Mouse (Mus musculus) midbrain, postnatal 0 days (tissue): ENCODE data around the gene Ly6g6d. TPM values are rescaled to one million over a fixed set of nuclear protein-coding genes. Genes with fewer than 3 reads are reported as not detected.
A peak's percentile ranks its signal among the peaks of the same experiment; 100 is the strongest.

Experiments
- ATAC-seq: fragments of 200-750 bp; cut with Nextera tagmentation; 2 replicates; pipeline ENCODE4 v1.8.0; 2017; ENCODE audit warnings: moderate number of reproducible peaks, mild to moderate bottlenecking, moderate TSS enrichment, moderate library complexity; ENCODE audit not compliant: low FRiP score
- DNase-seq: peaks from one replicate; pipeline ENCODE4 v3.0.0-alpha.2; 2015; ENCODE audit warnings: low spot score
- H3K27ac ChIP-seq: fragments of 300-500 bp; sonication (generic); 2 replicates; pipeline ENCODE4 v1.5.1; 2014; ENCODE audit warnings: low read depth, mild to moderate bottlenecking, low read length, mixed read lengths
- H3K27me3 ChIP-seq: fragments of 300-500 bp; sonication (generic); 2 replicates; pipeline ENCODE4 v1.6.1; 2014; ENCODE audit warnings: low read length, control low read depth, mixed read lengths; ENCODE audit not compliant: insufficient read depth
- H3K36me3 ChIP-seq: fragments of 300-500 bp; sonication (generic); 2 replicates; pipeline ENCODE4 v1.6.1; 2014; ENCODE audit warnings: low read length, control low read depth, mixed read lengths; ENCODE audit not compliant: insufficient read depth
- H3K4me1 ChIP-seq: fragments of 300-500 bp; sonication (generic); 2 replicates; pipeline ENCODE4 v1.6.1; 2014; ENCODE audit warnings: mild to moderate bottlenecking, control low read depth, antibody characterized with exemption, low read length, mixed read lengths; ENCODE audit not compliant: insufficient read depth
- H3K4me2 ChIP-seq: fragments of 300-500 bp; sonication (generic); 2 replicates; pipeline ENCODE4 v1.6.1; 2014; ENCODE audit warnings: low read depth, mild to moderate bottlenecking, low read length, mixed read lengths; ENCODE audit not compliant: poor library complexity, severe bottlenecking
- H3K4me3 ChIP-seq: fragments of 300-500 bp; sonication (generic); 2 replicates; pipeline ENCODE4 v1.5.1; 2014; ENCODE audit warnings: low read depth, mild to moderate bottlenecking, low read length, moderate library complexity
- H3K9ac ChIP-seq: fragments of 300-500 bp; sonication (generic); replicated peaks from 2 replicates; pipeline ENCODE4 v1.6.1; 2014; ENCODE audit warnings: mild to moderate bottlenecking, low read length, moderate library complexity, mixed read lengths; ENCODE audit not compliant: poor library complexity, severe bottlenecking
- H3K9me3 ChIP-seq: fragments of 300-500 bp; sonication (generic); 2 replicates; pipeline ENCODE4 v1.6.1; 2016; ENCODE audit warnings: low read length, control low read depth
- CTCF ChIP-seq: IDR thresholded peaks from 2 replicates; pipeline ENCODE4 v1.5.1; 2016; ENCODE audit warnings: antibody characterized with exemption, mild to moderate bottlenecking
- WGBS: fragments of 180-500 bp; shearing (Covaris S2); extraction: QIAGEN DNeasy Blood & Tissue Kit; methylation state at CpG from one replicate; pipeline ENCODE4 v1.1.7; 2014; 5-methylcytosine and 5-hydroxymethylcytosine counted together
- polyA plus RNA-seq: library from polyadenylated mRNA; unstranded; fragments of >200 nt; fragmentation: Nextera tagmentation; extraction: Ambion mirVana; gene quantifications from 2 replicates; pipeline ENCODE4 v1.2.1, GENCODE M21; 2015
- total RNA-seq: library from RNA; depleted of rRNA; stranded (reverse); fragments of >200 nt; gene quantifications from 2 replicates; pipeline ENCODE4 v1.2.3, GENCODE M21; 2014

Gene Ly6g6d
- total and polyA plus RNA-seq, 2 experiments from 2014 or later, result 1.1 TPM; not detected in 1

GRCm38 (mm10) chr17:35083929-35084497, 6.1 kb upstream of the Ly6g6d start:
- 72% methylated on average over 3 of the region's 3 CpGs for WGBS

GRCm38 (mm10) chr17:35082841-35083576, 5.1 kb upstream of the Ly6g6d start:
- no peak overlapping the region for H3K4me3 ChIP-seq
- H3K27me3 ChIP-seq, result no peaks in the 10 kb centered on the region
- H3K36me3 ChIP-seq, result no peaks in the 10 kb centered on the region
- no peak overlapping the region for H3K4me2 ChIP-seq
- 87% methylated on average over 16 of the region's 16 CpGs for WGBS
- H3K9ac ChIP-seq, result no peak overlapping the region
- no peaks in the 10 kb centered on the region for H3K4me1 ChIP-seq
- TF ChIP-seq CTCF, result no peak
- DNase-seq (no peak), ATAC-seq (no peak)
- no peak overlapping the region for H3K27ac ChIP-seq
- no peaks in the 10 kb centered on the region for H3K9me3 ChIP-seq

More at GRCm38 (mm10) chr17:35083929-35084497, 6.1 kb upstream of the Ly6g6d start:
- H3K9me3 ChIP-seq, result no peaks in the 10 kb centered on the region
- no peak for DNase-seq
- no peak overlapping the region for H3K27ac ChIP-seq
- no peak overlapping the region for H3K4me3 ChIP-seq
- H3K9ac ChIP-seq, result no peak overlapping the region
- H3K4me2 ChIP-seq, result no peak overlapping the region
- no peaks in the 10 kb centered on the region for H3K36me3 ChIP-seq
- no peak for TF ChIP-seq CTCF
- H3K27me3 ChIP-seq, result no peaks in the 10 kb centered on the region
- ATAC-seq, result no peak
- no peaks in the 10 kb centered on the region for H3K4me1 ChIP-seq

- TF ChIP-seq CTCF, result no peak
- H3K9ac ChIP-seq, result no peak overlapping the region
- H3K4me3 ChIP-seq, result no peak overlapping the region
- DNase-seq (no peak), ATAC-seq (no peak)
- H3K4me1 ChIP-seq, result no peaks in the 10 kb centered on the region
- no peak overlapping the region for H3K27ac ChIP-seq
- WGBS, result 81% methylated on average over 4 of the region's 4 CpGs
- no peaks in the 10 kb centered on the region for H3K9me3 ChIP-seq
- no peaks in the 10 kb centered on the region for H3K36me3 ChIP-seq
- H3K27me3 ChIP-seq, result no peaks in the 10 kb centered on the region
- H3K4me2 ChIP-seq, result no peak overlapping the region
Measured at GRCm38 (mm10) chr17:35080710-35081109, 2.8 kb upstream of the Ly6g6d start.

GRCm38 (mm10) chr17:35080248-35080647, 2.4 kb upstream of the Ly6g6d start:
- Histone ChIP-seq H3K36me3 (no peaks in the 10 kb centered on the region), H3K27me3 (no peaks in the 10 kb centered on the region), H3K27ac (no peak overlapping the region), H3K9ac (no peak overlapping the region), H3K4me1 (no peaks in the 10 kb centered on the region), H3K4me3 (no peak overlapping the region), H3K9me3 (no peaks in the 10 kb centered on the region), H3K4me2 (no peak overlapping the region)
- WGBS, result 70% methylated on average over 6 of the region's 6 CpGs
- DNase-seq, result no peak
- ATAC-seq, result no peak
- no peak for TF ChIP-seq CTCF

GRCm38 (mm10) chr17:35079778-35080177, 1.9 kb upstream of the Ly6g6d start:
- Histone ChIP-seq H3K4me2 (no peak overlapping the region), H3K4me1 (no peaks in the 10 kb centered on the region), H3K27me3 (no peaks in the 10 kb centered on the region), H3K9ac (no peak overlapping the region), H3K9me3 (no peaks in the 10 kb centered on the region), H3K4me3 (no peak overlapping the region), H3K27ac (no peak overlapping the region), H3K36me3 (no peaks in the 10 kb centered on the region)
- DNase-seq, result no peak
- WGBS, result 62% methylated on average over 9 of the region's 9 CpGs
- TF ChIP-seq CTCF, result no peak
- ATAC-seq, result no peak

GRCm38 (mm10) chr17:35077285-35077684, 580 bp downstream of the Ly6g6d start:
- H3K9ac ChIP-seq, result no peak overlapping the region
- H3K36me3 ChIP-seq, result no peaks in the 10 kb centered on the region
- H3K4me1 ChIP-seq, result no peaks in the 10 kb centered on the region
- WGBS, result 40% methylated on average over 2 of the region's 2 CpGs
- peak overlapping the region; percentile 18; the same call in 1 of the 2 replicates for H3K4me3 ChIP-seq
- no peak for TF ChIP-seq CTCF
- H3K27ac ChIP-seq, result no peak overlapping the region
- DNase-seq, result no peak
- no peak for ATAC-seq
- no peaks in the 10 kb centered on the region for H3K9me3 ChIP-seq
- no peaks in the 10 kb centered on the region for H3K27me3 ChIP-seq
- H3K4me2 ChIP-seq, result peak overlapping the region; percentile 35
